In the genomic region with DNA sequence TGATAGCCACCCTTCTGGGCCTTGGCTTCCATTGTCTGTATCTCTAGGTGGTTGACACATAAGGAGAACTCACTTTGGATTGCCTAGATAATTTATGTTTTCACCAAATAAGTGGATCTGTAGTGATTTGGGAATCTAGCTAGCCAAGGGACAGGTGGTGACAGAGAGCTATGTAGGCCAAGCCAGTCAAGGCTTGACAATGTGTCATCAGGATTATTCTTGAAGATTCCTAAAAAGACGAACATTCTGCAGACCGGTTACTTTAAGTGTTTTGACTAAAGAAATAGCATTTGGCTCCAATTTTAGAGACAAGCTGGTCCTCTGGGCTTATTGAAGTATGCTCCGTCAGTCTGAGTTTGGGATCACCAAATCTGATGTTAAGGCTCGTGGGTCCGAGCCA, we compare ENCODE assay signal across 27 mouse cellular contexts.
"Had no signal": no experiment of that assay in that cellular context is flagged by ENCODE, and none has a peak within 500 bp of the region (broad histone marks: within the 10 kb centered on the region; RNA-seq: fewer than 3 reads in every experiment).

No protein-coding gene starts in this region.

- H3K9me3 ChIP-seq: heart, embryonic 10.5 days; hindbrain, embryonic 10.5 days; hindbrain, embryonic 12.5 days; intestine, embryonic 15.5 days; limb, embryonic 10.5 days; limb, embryonic 12.5 days; liver, embryonic 13.5 days had no signal

- ATAC-seq: hindbrain, embryonic 16.5 days; inflammation-experienced regulatory T-cells, adult 6 months; intestine, postnatal 0 days had no signal

- H3K36me3 ChIP-seq: heart, embryonic 10.5 days; heart, embryonic 12.5 days; hindbrain, embryonic 10.5 days; hindbrain, embryonic 12.5 days; intestine, embryonic 15.5 days; limb, embryonic 10.5 days; limb, embryonic 12.5 days; liver, embryonic 13.5 days had no signal

- H3K4me2 ChIP-seq: heart, embryonic 12.5 days; hindbrain, embryonic 12.5 days; hindbrain, embryonic 14.5 days; intestine, embryonic 15.5 days; limb, embryonic 12.5 days; liver, embryonic 11.5 days; liver, embryonic 13.5 days had no signal

- H3K9ac ChIP-seq: heart, embryonic 12.5 days; hindbrain, embryonic 12.5 days; hindbrain, embryonic 14.5 days; intestine, embryonic 15.5 days; limb, embryonic 12.5 days; liver, embryonic 13.5 days had no signal

- H3K4me1 ChIP-seq: intestine, embryonic 15.5 days; liver, embryonic 13.5 days had no signal

- H3K4me3 ChIP-seq: gastrocnemius, adult 2 months; heart, embryonic 10.5 days; heart, embryonic 12.5 days; hindbrain, embryonic 10.5 days; hindbrain, embryonic 12.5 days; intestine, embryonic 15.5 days; layer of hippocampus, adult 2 months; left cerebral cortex, adult 2 months; limb, embryonic 10.5 days; limb, embryonic 12.5 days; liver, embryonic 13.5 days had no signal

- H3K27me3 ChIP-seq: heart, embryonic 12.5 days; hindbrain, embryonic 12.5 days; intestine, embryonic 15.5 days; limb, embryonic 12.5 days had no signal

- DNase-seq: gastrocnemius, adult 2 months; gastrocnemius, postnatal 10 days; gastrocnemius, postnatal 25 days; heart, adult 18-20 months; heart, postnatal 10 days; heart, postnatal 4 days; kidney, adult 18-20 months; kidney, adult 8-10 months; kidney, postnatal 10 days; kidney, postnatal 25 days; kidney, postnatal 4 days; liver; liver, embryonic 13.5 days had no signal

- H3K27ac ChIP-seq: heart, embryonic 10.5 days; hindbrain, embryonic 12.5 days; hindbrain, embryonic 14.5 days; intestine, embryonic 15.5 days; layer of hippocampus, adult 2 months; left cerebral cortex, adult 2 months; limb, embryonic 10.5 days; limb, embryonic 12.5 days; liver, embryonic 13.5 days had no signal
